Mouse (Mus musculus) myocyte (in vitro differentiated cells): Measurements from ENCODE around the gene Nrsn2. TPM values are rescaled to one million over a fixed set of nuclear protein-coding genes. Genes with fewer than 3 reads are reported as not detected.

Source experiments
- H3K27me3 ChIP-seq: one replicate; pipeline ENCODE4 v1.6.1; 2011; ENCODE audit not compliant: control insufficient read depth, insufficient read depth, insufficient read length
- H3K36me3 ChIP-seq: one replicate; pipeline ENCODE4 v1.6.1; 2011; ENCODE audit not compliant: control insufficient read depth, insufficient read depth
- H3K4me2 ChIP-seq: one replicate; pipeline ENCODE4 v1.6.1; 2011; ENCODE audit warnings: low read depth, control low read depth
- H3K4me3 ChIP-seq: one replicate; pipeline ENCODE4 v1.5.1; 2011; ENCODE audit warnings: mild to moderate bottlenecking, control low read depth, moderate library complexity
- H3K79me2 ChIP-seq: one replicate; pipeline ENCODE4 v1.6.1; 2011; ENCODE audit not compliant: control insufficient read depth, insufficient read depth
- H3ac ChIP-seq: one replicate; pipeline ENCODE4 v1.6.1; 2011; ENCODE audit not compliant: control insufficient read depth, insufficient read length
- CEBPB ChIP-seq: IDR thresholded peaks from 2 replicates; pipeline ENCODE4 v1.6.1; 2011; ENCODE audit warnings: mild to moderate bottlenecking, moderate library complexity; ENCODE audit not compliant: poor library complexity, insufficient read depth, severe bottlenecking
- E2F4 ChIP-seq: IDR thresholded peaks from one replicate; pipeline ENCODE4 v1.6.1; 2011; ENCODE audit warnings: mild to moderate bottlenecking, control low read depth, moderate library complexity; ENCODE audit not compliant: insufficient read depth
- MAX ChIP-seq: IDR thresholded peaks from one replicate; pipeline ENCODE4 v1.6.1; 2011; ENCODE audit warnings: low read depth, mild to moderate bottlenecking, control low read depth
- MYOD1 ChIP-seq, 3 experiments: IDR thresholded peaks; one replicate each; pipeline ENCODE4 v1.6.1; 2011; ENCODE audit warnings: control low read depth in 2 of 3, low read depth in 2 of 3, mild to moderate bottlenecking in 2 of 3, moderate library complexity in 1 of 3; ENCODE audit not compliant: insufficient read length in 2 of 3, control insufficient read depth in 1 of 3
- MYOG ChIP-seq, 3 experiments: IDR thresholded peaks; one replicate each; pipeline ENCODE4 v1.6.1; 2011; ENCODE audit warnings: control low read depth in 2 of 3, low read depth in 2 of 3, mild to moderate bottlenecking in 2 of 3; ENCODE audit not compliant: insufficient read length in 2 of 3, control insufficient read depth in 1 of 3, insufficient read depth in 1 of 3
- POLR2A ChIP-seq: IDR thresholded peaks from one replicate; pipeline ENCODE4 v1.6.1; 2011; ENCODE audit warnings: low read depth, mild to moderate bottlenecking, control low read depth, moderate library complexity; ENCODE audit not compliant: insufficient read length
- POLR2AphosphoS2 ChIP-seq: IDR thresholded peaks from one replicate; pipeline ENCODE4 v1.6.1; 2011; ENCODE audit warnings: low read depth, control low read depth; ENCODE audit not compliant: insufficient read length
- REST ChIP-seq: IDR thresholded peaks from one replicate; pipeline ENCODE4 v1.6.1; 2011; ENCODE audit warnings: mild to moderate bottlenecking, control low read depth, moderate library complexity; ENCODE audit not compliant: insufficient read depth, insufficient read length
- SRF ChIP-seq: IDR thresholded peaks from one replicate; pipeline ENCODE4 v1.6.1; 2011; ENCODE audit warnings: low read depth; ENCODE audit not compliant: control insufficient read depth, insufficient read length
- TCF12 ChIP-seq: IDR thresholded peaks from one replicate; pipeline ENCODE4 v1.6.1; 2011; ENCODE audit warnings: mild to moderate bottlenecking, control low read depth; ENCODE audit not compliant: poor library complexity, insufficient read depth, severe bottlenecking
- TCF3 ChIP-seq: IDR thresholded peaks from one replicate; pipeline ENCODE4 v1.6.1; 2011; ENCODE audit warnings: low read depth, control low read depth; ENCODE audit not compliant: insufficient read length
- USF1 ChIP-seq: IDR thresholded peaks from one replicate; pipeline ENCODE4 v1.6.1; 2011; ENCODE audit warnings: low read depth, mild to moderate bottlenecking, control low read depth, moderate library complexity
- polyA plus RNA-seq: library from polyadenylated mRNA; unstranded; fragments of >200 nt; fragmentation: generic; extraction: Trizol; gene quantifications from one replicate; pipeline ENCODE4 v1.2.1, GENCODE M21; 2012; ENCODE audit warnings: missing spikeins

Gene Nrsn2
- polyA plus RNA-seq, 1 experiment: not detected

GRCm38 (mm10) chr2:152413158-152413764 lies 36.8 kb upstream of the Nrsn2 start:
- Histone ChIP-seq H3K4me3 (no peak overlapping the region), H3K27me3 (peaks cover 15% of the 10 kb centered on the region), H3K79me2 (no peaks in the 10 kb centered on the region), H3K4me2 (no peak overlapping the region), H3ac (no peak overlapping the region), H3K36me3 (no peaks in the 10 kb centered on the region)
- TF ChIP-seq POLR2AphosphoS2: no peak

DNA sequence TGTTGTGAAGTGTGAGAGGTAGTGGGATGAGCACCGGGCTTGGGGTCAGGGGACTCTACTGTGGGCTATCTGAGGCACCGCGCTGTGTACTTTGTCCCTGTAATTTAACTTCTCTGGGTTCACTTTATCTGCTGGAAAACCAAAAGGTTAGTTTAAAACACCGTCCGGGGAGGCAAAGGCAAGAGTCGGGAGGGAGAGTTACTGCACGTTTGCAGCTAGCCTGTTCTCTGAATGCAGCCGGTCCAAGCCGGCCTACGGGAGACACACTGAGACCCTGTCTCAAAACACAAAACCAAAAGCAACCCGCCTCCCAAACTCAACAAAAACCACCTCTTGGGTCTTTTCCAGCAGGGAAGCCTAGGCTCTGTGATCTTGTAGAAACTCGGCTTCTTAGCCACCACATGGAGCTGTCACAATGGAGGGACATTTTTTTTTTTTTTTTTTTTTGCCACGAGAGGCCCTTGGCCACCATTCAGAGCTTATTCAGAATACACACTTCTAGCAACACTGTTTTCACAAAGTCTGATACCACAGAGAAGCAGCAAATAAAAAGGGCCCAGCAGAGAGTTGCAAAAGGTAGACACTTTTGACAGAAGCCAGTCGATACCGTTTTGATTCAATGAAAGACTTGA lies 36.2 kb upstream of the Nrsn2 start:
- Histone ChIP-seq H3ac (no peak overlapping the region), H3K79me2 (no peaks in the 10 kb centered on the region), H3K36me3 (no peaks in the 10 kb centered on the region), H3K4me2 (no peak overlapping the region), H3K27me3 (peaks cover 11% of the 10 kb centered on the region), H3K4me3 (no peak overlapping the region)
- TF ChIP-seq TCF3 (no peak), SRF (no peak), TCF12 (no peak), POLR2A (no peak), MYOD1 (IDR thresholded peaks at IDR 0.05; ENCODE audit: control insufficient read depth in 1 of 3, insufficient read length in 2 of 3, low read depth in 2 of 3) (no peak), POLR2AphosphoS2 (no peak), CEBPB (no peak), REST (no peak), MAX (no peak), E2F4 (no peak), MYOG (IDR thresholded peaks at IDR 0.05; ENCODE audit: control insufficient read depth in 1 of 3, insufficient read depth in 1 of 3, insufficient read length in 2 of 3, low read depth in 2 of 3) (no peak), USF1 (no peak)

GRCm38 (mm10) chr2:152411471-152411870 lies 35.0 kb upstream of the Nrsn2 start:
- no peak overlapping the region for H3K4me2 ChIP-seq
- H3ac ChIP-seq: no peak overlapping the region
- no peaks in the 10 kb centered on the region for H3K36me3 ChIP-seq
- H3K27me3 ChIP-seq: peaks cover 11% of the 10 kb centered on the region
- H3K79me2 ChIP-seq: no peaks in the 10 kb centered on the region
- no peak for TF ChIP-seq USF1
- TF ChIP-seq MYOG (IDR thresholded peaks at IDR 0.05; ENCODE audit: control insufficient read depth in 1 of 3, insufficient read depth in 1 of 3, insufficient read length in 2 of 3, low read depth in 2 of 3): no peak
- no peak for TF ChIP-seq CEBPB
- TF ChIP-seq E2F4: no peak
- TF ChIP-seq REST: no peak
- TF ChIP-seq MYOD1 (IDR thresholded peaks at IDR 0.05; ENCODE audit: control insufficient read depth in 1 of 3, insufficient read length in 2 of 3, low read depth in 2 of 3): no peak
- no peak for TF ChIP-seq POLR2A
- TF ChIP-seq TCF3: no peak
- TF ChIP-seq POLR2AphosphoS2: no peak
- no peak overlapping the region for H3K4me3 ChIP-seq

- Histone ChIP-seq H3K4me3 (no peak overlapping the region), H3ac (no peak overlapping the region), H3K27me3 (peaks cover 11% of the 10 kb centered on the region), H3K79me2 (no peaks in the 10 kb centered on the region), H3K36me3 (no peaks in the 10 kb centered on the region), H3K4me2 (no peak overlapping the region)
- TF ChIP-seq POLR2AphosphoS2 (no peak), E2F4 (no peak), TCF3 (no peak)
Measured at GRCm38 (mm10) chr2:152410971-152411371, 34.5 kb upstream of the Nrsn2 start.

- H3K4me2 ChIP-seq: no peak overlapping the region
- H3K79me2 ChIP-seq: no peaks in the 10 kb centered on the region
- H3K4me3 ChIP-seq: no peak overlapping the region
- H3K27me3 ChIP-seq: peaks cover 11% of the 10 kb centered on the region
- H3K36me3 ChIP-seq: no peaks in the 10 kb centered on the region
- H3ac ChIP-seq: no peak overlapping the region
- TF ChIP-seq MYOD1 (IDR thresholded peaks at IDR 0.05; ENCODE audit: control insufficient read depth in 1 of 3, insufficient read length in 2 of 3, low read depth in 2 of 3): no peak
- TF ChIP-seq E2F4: no peak
- no peak for TF ChIP-seq MAX
- no peak for TF ChIP-seq TCF3
Measured at GRCm38 (mm10) chr2:152409781-152410180, 33.3 kb upstream of the Nrsn2 start.
